Mouse (Mus musculus) cerebellum, adult 8-10 months (tissue): ENCODE measurements around the gene Tmem163.

ENCODE experiments used
- DNase-seq: peaks from one replicate; pipeline ENCODE4 v3.0.0; 2022

Gene Tmem163

DNA sequence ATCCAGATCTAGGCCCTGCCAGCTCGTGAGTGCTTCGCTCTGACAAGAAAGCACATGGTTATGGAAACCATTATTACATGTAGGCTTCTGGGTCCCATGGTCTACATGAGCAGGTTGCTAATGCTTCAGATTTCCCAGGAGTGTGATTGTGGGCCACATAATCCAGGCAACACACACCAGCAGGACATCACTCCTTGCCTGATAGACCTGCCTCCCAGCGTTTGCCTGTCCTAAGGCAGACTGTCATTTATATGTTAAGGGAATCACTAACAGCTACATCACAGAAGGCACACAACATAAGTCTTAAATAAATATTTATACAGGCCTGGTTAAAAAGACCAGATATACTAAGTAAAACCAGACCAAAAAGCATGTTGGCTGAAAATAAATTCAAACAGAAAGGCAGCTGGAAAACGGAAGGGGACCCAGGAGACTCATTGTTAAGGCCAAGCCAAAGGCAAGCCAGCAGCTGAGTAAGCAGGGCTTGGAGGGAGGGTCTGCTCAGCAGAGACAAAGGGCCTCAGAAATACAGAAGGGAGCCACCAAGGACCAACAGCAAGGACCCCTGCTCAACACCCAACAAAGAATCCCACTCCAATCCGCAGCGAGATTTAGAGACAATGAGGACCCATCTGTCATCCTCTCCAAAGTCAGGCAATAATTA is 123.4 kb downstream of the Tmem163 start:
- no peak for DNase-seq

DNA sequence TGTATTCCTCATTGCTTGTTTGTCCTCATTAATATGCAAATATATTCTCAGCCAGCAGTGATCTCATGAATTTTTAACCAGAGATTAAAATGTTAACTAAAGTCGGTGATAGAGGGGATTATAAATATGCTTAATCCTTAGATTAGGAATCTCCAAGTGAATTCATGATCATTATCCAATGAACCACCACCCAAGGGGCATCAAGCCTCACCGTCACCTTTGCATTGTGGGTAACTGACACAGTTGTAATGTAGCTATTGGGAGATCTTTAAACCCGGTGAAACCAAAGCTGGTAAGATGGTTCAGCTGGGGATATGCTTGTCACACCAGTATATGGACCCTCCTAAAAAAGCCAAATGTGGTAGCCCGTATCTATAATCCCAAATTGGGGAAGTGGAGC is 131.3 kb downstream of the Tmem163 start:
- DNase-seq = no peak

DNA sequence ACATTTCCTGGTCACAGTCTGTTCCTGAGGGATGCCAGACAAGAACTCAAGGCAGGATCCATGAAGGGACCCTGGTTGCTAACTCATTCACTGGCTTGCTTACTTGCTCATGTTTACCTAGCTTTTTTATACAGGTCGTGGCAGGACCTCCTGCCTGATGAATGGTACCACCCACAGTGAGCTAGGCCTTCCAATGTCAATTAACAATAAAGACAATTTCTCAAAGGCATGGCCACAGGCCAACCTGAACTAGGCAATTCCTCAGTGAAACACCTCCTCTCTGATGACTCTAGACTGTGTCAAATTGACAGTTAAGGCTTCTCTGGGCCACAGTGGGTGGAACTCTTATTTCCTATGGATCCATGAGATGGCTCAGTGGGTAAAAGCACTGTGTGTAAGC is 136.6 kb downstream of the Tmem163 start:
- DNase-seq = no peak

DNA sequence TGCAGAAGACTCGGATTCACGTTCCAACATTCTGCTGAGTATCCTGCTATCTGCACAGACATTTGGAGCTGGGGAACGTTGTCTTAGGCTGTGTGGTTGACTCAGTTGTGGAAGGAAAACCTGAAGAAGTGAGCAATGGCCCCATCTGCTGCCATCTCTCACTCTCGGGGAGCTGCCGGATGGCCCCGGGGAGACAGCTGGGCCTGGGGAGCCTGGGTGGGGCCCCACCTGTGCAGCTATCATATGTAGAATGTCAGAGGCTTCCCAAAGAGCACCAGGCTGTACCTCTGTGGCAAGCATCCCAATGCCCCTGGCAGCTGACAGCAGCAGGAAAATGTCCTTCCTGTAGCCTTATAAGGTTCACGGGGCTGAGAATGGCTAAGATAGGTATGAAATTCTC is 137.4 kb downstream of the Tmem163 start:
- peak; percentile 88 for DNase-seq

DNA sequence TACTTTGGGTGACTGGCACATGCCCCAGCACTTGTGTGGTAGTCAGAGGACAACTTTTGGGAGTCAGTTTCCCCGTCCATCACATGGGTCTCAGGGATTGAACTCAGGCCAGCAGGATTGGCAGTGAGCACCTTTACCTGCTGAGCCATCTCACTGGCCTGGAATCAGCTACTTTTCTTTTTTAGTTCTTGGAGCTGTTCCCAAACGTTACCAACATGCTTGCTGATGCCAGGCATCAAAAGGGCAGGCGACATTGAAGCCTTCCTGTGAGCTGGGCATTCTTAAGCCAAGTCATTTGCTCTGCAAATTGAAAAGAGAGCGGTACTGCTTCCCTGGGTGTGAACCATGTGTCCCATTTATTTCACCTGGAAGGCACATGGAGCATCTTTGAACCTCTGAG is 137.8 kb downstream of the Tmem163 start:
- DNase-seq = peak; percentile 89

DNA sequence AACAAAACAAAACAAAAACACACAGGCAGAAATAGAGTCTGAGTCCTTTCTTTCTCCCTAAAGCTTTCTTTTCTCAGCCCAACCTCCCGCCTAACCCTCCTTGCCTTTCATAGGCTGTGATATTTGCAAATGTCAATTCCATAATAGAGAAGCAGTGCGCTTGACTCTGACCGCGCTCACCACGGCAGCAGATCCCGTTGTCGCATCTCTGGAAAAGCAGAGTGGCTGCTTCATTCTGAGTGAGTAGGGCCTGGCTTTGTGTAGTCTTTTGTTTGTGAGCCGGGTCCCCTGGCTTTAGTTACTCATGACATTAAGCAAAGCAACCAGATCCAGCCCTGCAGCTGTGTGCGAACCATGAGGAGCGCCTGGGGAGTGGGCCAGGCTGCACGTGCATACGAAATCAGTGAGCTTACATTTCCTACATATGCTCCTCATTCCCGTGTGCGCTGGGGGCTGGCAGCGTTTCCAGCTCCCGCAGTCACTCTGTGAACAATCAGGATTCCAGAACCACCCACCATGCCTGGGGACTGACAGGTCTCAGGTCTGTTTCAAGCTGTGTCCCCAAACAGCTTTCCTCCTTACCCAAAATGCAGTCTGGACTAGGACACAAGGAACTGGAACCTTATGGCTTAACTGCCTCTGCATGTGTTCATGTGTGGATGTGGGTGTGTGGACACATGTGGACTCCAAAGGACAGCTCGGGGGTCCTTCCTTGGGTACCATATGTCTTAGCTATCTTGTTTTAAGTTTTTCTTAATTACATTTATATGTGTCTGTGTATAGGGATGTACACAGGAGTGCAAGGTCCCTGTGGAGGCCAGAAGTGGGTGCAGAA is 141.9 kb downstream of the Tmem163 start:
- DNase-seq = no peak

DNA sequence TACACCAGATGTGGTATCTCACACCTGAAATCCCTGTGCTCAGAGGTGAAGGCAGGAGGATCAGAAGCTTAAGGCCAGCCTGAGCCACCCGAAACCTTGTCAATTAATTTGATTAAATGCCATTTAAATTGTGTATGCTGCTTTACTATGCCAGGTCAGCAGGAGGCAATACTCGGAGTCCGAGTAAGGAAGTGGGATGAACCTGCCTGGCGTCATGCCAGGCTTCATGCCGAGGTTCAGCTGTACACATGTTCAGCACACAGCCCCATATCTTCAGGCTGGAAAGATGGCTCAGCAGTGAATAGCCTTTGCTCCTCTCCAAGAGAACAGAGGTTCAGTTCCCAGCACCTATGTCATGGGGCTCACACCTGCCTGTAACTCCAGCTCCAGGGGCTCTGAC is 142.9 kb downstream of the Tmem163 start:
- no peak for DNase-seq

DNA sequence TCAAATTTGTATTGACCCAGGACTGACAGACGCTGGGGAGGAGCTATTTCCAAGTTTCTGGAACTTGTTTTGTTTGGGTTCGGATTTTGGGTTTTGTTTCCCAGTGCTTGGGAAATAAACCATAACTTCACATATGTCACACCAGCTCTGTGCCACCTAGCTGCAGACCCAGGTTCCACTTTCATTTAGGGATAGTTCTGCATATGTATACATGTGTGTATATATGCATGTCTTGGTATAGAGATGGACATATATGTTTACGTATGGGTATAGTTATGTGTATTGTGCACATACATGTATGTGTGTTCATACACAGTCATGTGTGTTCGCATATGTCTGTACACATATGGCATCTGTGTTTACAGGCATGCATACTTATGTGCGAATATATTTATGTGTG is 147.6 kb downstream of the Tmem163 start:
- no peak for DNase-seq

DNA sequence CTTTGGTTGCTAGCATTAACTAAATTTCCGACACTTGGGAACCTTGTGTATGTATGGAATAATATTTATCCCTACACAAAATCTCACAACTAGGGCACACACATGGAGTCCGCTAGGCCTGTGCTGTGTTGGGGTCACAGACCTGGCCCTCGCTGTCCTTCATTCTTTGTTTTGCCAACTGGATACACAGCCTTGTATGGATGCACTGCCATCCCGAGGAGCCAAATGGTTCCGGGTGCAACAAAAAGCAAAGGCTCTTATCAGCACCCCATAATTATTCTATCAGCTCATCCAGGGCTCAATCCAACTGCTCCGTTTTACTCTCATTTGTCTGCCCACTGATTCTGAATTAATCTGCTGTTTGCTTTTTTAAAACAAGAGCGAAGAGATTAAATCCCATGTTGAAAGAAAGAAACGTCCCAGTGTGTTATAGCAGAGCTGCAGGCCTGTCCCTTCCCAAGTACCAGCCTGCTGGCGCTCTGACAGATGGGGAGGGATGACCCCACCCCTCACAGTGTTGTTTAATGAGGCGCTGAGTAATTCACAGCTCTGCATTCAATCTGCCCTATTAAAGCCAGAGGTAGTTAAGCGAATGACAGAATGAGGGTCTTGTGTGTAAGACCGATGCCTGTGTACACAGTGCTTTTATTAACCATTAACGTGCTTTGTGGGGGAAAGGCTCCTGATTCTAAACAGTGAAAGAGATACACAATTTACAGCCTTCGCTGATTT is 148.3 kb downstream of the Tmem163 start:
- DNase-seq = no peak

DNA sequence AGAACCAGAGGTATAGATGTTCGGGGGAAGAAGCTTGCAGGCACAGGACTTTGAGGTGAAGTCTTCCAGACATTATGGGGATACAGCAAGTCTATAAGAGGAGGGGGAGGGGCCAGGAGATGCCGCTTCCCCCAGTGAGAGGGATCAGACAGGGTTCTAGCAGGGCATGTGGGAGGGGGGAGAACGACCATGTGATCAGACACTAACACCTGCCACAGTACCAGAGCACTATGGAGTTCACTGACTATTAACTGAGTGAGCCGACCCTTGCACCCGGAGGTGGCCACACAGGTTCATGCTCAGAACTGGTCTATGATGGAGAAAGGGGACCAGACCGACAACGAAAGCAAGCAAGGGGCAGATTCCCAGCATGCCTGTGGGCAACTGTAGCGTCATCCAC is 156.0 kb downstream of the Tmem163 start:
- no peak for DNase-seq

DNA sequence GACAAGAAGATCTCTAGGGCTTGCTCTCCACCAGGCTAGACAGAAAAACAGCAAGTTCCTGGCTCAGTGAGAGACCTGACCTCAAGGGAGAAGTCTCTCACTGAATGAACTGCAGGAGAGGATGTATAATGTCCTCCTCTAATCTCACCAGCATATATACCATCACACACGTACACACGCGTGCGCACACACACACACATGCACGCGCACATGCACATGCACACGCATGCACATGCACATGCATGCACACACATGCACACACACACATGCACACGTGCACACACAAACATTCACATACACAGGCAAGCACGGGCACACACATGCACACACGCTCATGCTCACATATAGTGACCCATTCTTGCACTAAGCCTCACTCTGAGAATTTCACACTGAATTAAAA is 164.5 kb downstream of the Tmem163 start:
- no peak for DNase-seq

DNA sequence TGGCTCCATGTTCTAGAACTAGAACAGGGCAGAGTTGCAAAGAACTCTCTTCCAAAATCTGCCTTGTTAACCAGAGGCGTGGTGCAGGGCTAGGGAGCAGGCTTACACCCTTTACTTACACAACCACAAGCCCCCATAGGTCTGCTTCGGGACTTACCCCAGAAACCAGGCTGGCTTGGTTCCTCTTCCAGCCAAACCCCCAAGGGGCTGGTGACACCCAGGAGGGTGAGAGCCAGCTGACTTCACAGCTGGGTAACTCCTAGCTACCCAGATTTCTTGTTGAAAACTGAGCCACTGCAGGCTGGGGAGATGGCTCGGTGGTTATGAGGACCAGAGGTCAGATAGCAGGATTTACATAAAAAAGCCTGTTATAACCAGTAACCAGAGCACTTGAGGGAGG is 164.9 kb downstream of the Tmem163 start:
- no peak for DNase-seq

DNA sequence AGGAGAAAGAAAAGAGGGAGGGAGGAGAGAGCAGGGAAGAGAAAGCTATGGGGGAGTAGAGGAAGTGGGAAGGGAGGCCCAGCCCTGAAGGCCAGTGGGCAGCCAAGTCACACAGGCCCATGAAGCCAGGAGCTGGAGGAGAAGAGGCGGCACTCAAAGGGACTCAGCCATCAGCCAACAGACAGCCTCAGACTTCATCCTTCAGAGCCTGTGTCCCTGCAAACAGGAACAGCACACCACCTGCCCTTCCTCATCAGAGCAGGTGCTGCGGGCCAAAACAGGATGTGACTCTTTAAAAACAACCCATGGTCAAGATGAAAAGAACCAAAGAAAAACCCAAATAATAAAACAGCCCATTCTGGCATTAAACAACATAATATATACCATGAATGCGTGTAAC is 165.7 kb downstream of the Tmem163 start:
- DNase-seq = no peak

DNA sequence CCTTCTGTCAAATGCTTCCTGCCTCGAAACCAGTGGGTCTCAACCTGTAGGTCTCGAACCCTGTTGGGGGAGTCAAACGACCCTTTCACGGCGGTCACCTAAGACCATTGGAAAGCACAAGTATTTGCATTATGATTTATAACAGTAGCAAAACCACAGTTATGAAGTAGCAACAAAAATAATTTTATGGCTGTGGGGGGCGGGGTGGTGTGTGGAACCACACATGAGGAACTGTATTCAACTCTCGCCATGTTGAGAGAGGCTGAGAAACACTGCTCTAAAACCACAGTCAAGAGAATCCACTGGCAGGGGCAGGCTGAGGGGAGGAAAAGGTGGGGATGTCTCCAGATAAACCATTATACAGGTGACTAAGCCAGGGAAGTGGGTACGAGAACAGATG is 166.2 kb downstream of the Tmem163 start:
- DNase-seq = no peak

DNA sequence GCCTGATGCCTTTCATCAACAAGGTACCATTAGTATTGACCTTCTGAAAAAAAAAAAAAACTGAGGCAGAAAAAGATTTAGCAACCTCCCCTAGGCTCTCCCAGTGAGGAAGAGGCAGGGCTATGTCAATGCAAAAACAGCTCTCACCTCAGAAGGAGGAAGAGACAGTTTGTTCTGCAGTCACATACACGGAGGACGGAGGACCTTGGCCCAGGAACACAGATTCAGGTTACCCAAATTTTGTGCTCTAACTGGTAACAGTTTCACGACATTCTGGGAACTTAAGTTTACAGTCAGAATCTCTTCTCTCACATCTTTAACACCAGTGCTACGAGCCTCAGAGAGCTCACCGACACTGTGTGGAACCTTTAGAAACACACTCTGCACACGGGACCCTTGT is 166.6 kb downstream of the Tmem163 start:
- DNase-seq = no peak

DNA sequence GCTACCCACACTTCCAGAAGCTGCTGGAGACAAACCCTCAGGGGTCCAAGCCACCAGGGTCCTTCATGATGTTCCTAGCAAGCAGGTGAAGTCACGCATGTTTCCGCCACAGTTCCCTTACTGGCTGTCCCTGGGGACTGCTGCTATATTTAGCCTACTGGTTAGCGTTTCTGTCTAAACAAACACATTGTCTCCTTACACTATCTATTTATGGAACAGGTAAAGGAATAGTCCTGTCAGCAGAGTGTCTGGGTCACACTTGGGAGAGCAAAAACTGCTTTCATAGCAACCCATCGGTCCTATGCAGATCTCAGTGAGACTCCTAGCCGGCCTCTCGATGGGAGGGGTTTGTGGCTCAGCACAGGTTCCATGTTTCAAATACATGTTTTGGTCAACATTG is 168.0 kb downstream of the Tmem163 start:
- no peak for DNase-seq

DNA sequence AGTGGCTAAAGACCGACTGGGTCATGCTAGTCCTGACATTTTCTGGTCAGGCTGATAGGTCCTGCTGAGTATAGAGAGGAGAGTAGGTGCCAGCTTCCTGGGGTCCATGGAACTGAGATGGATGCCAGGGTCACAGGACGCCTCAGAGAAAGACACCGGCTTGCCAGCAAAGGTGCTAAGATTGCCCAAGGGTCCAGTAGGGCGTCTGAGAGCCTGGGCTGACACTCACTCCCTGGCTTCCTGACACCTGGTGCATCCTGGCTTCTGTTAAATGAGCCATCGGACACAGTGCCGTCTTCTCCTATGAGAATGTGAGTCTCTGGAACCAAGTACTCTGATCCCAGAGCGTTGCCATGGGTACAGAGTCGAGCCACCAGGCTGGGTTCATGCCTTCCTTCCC is 170.4 kb downstream of the Tmem163 start:
- DNase-seq = peak; percentile 61

DNA sequence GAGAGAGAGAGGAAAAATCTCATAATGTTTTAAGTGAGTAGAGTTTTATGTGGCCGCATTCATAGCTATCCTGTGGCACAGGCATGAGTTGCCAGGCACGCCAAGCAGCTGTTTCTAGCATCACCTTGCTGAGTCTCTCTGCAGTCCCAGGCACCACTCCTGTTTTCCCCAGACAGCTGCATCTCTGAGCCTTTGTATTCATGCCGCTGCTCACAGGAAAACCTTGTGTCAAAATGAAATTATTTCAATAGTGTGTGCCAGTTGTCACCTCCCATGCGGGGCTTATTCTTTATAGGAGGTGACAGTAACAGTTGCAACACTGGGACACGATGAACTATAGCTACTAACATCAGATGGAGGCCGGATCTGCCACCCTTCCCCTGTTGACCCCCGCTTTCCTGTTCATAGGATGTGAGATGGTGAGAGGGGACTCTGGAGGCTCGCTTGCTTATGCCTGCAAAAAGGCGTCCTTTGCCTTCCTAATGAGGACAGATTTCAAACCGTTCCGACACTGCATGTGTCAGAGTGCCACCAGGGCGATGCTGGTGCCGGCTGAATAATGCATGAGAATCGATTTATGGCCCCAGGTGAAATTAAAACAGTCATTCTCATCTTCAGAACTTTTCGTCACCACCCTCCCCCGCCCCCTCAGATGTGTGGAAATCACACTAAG is 171.1 kb downstream of the Tmem163 start:
- DNase-seq = no peak

DNA sequence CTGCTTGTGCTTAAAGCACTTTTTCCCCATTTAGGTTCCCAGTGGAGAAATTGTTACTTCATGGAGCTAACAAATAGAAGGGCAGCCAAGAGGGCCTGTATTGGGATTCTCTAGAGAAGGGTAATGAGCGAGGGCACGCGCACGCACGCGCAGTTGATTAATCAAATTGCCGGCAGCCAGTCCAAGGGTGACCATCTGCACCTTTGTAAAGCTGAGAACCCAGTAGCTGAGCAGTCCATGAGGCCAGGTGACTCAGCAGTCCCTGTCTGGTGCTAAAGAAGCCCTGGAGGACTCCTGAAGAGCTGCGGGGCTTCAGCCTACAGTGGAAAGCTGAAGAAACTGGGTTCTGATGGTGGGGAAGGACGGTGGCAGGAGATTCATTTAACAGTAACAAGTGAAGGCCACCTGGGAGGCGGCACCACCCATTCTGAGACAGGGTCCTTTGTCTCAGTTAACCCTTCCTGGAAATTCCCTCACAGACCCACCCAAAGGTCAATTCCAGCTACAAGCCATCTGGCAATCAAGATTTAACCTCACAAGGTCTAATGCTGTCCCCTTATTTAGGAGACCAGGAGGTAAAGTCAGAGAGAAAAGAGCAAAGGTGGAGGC is 172.2 kb downstream of the Tmem163 start:
- DNase-seq = peak; percentile 66

DNA sequence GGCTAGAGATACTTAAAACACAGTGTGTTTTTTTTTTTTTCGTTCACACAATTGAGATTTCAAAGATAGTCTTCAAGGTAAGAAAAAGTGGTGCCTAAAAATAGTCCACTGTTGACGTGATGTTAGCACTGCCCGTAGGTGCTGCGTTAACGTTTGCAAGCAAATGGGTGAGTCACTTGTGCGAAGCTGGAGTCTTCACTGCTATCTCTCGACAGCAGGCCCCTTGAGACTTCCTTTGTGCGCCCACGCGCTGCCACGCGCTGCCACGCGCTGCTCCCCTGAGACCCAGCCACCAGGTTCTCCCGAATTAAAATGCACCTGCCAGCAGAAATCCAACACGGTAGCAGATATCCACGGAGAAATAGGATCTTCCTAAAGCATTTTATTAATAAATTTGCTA is 178.6 kb downstream of the Tmem163 start:
- DNase-seq = no peak

DNA sequence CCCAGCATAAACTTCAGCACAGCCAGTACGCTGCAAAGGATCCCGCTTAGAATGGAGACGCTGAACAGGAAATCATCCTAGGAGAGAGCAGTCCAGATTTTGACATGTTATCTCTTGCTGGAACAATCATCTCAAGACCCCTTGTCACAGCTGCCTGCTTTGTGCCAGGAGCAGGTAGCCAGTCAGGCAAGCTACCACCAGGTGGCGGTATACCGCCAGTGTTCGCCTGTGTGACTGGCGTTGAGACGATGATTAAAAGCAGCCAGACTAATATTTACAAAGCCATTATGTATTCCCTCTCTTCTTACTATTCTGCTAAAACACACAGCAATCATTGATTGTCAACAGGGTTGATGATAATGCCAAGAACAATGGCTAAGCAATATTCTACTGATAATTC is 179.1 kb downstream of the Tmem163 start:
- peak; percentile 87 for DNase-seq

DNA sequence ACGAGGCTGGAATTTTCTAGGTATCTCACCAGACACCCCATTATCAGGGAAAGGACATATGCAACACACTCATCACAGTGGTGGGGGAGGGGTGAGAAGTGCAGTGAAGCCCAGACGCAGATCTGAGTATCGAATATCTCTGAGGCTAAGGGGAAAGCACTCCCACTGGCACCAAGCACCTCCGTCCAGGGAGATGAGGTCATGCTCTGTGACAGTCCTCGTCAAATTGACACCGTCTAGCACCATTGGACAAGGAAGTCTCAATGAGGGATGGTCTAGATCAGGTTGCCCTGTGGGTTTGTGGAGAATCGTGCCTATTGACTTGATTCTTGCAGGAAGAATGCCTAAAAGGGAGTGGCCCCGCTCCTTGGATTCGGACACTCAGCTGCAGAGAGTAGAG is 180.6 kb downstream of the Tmem163 start:
- no peak for DNase-seq
